Mouse (Mus musculus) thymus, adult 2 months (tissue): ENCODE measurements around the gene Bpifa3.

ENCODE experiments used
- CTCF ChIP-seq: fragments of 200-500 bp; IDR thresholded peaks from 2 replicates; pipeline ENCODE4 v1.5.1; 2012; ENCODE audit warnings: mild to moderate bottlenecking, control low read depth, low read length, moderate library complexity, borderline replicate concordance; ENCODE audit not compliant: control insufficient read depth, poor library complexity, insufficient read depth; ENCODE audit errors: extremely low read depth
- POLR2A ChIP-seq: fragments of 200-500 bp; IDR thresholded peaks from 2 replicates; pipeline ENCODE4 v1.6.1; 2012; ENCODE audit warnings: mild to moderate bottlenecking, low read length, control low read depth, moderate library complexity; ENCODE audit not compliant: control insufficient read depth, poor library complexity, insufficient read depth; ENCODE audit errors: extremely low read depth

- no peak for TF ChIP-seq CTCF
- TF ChIP-seq POLR2A: no peak
Measured at GRCm38 (mm10) chr2:154169172-154169571, 39.0 kb downstream of the Bpifa3 start.
